Mouse (Mus musculus) thymus, adult 2 months (tissue): ENCODE data around the gene Chl1. TPM values are rescaled to one million over a fixed set of nuclear protein-coding genes. Genes with fewer than 3 reads are reported as not detected.

Source experiments
- DNase-seq: peaks from one replicate; pipeline ENCODE4 v3.0.0; 2021
- H3K27ac ChIP-seq: fragments of 200-500 bp; 2 replicates; pipeline ENCODE4 v1.5.1; 2012; ENCODE audit warnings: low read length, control low read depth; ENCODE audit not compliant: control insufficient read depth, insufficient read depth
- H3K27me3 ChIP-seq: fragments of 200-500 bp; 2 replicates; pipeline ENCODE4 v1.6.1; 2012; ENCODE audit warnings: mild to moderate bottlenecking, low read length, moderate library complexity, mixed read lengths; ENCODE audit not compliant: control insufficient read depth, insufficient read depth
- H3K36me3 ChIP-seq: fragments of 200-500 bp; 2 replicates; pipeline ENCODE4 v1.6.1; 2012; ENCODE audit warnings: mild to moderate bottlenecking, low read length, moderate library complexity; ENCODE audit not compliant: control insufficient read depth, insufficient read depth
- H3K4me1 ChIP-seq: fragments of 200-500 bp; replicated peaks from 2 replicates; pipeline ENCODE4 v1.6.1; 2012; ENCODE audit warnings: low read length; ENCODE audit not compliant: control insufficient read depth, insufficient read depth
- H3K4me3 ChIP-seq: fragments of 200-500 bp; 2 replicates; pipeline ENCODE4 v1.5.1; 2012; ENCODE audit warnings: mild to moderate bottlenecking, low read length, control low read depth, moderate library complexity; ENCODE audit not compliant: control insufficient read depth, insufficient read depth
- CTCF ChIP-seq: fragments of 200-500 bp; IDR thresholded peaks from 2 replicates; pipeline ENCODE4 v1.5.1; 2012; ENCODE audit warnings: mild to moderate bottlenecking, control low read depth, low read length, moderate library complexity, borderline replicate concordance; ENCODE audit not compliant: control insufficient read depth, poor library complexity, insufficient read depth; ENCODE audit errors: extremely low read depth
- POLR2A ChIP-seq: fragments of 200-500 bp; IDR thresholded peaks from 2 replicates; pipeline ENCODE4 v1.6.1; 2012; ENCODE audit warnings: mild to moderate bottlenecking, low read length, control low read depth, moderate library complexity; ENCODE audit not compliant: control insufficient read depth, poor library complexity, insufficient read depth; ENCODE audit errors: extremely low read depth
- WGBS: fragments of 180-500 bp; shearing (Covaris S2); methylation state at CpG from one replicate; pipeline ENCODE4 v1.1.7; 2018; 5-methylcytosine and 5-hydroxymethylcytosine counted together
- polyA plus RNA-seq: library from polyadenylated mRNA; depleted of rRNA; stranded (reverse); fragments of >200 nt; gene quantifications from 2 replicates; pipeline ENCODE4 v1.2.3, GENCODE M21; 2012

The Chl1 gene
- polyA plus RNA-seq, 1 experiment = 0.63 TPM

DNA sequence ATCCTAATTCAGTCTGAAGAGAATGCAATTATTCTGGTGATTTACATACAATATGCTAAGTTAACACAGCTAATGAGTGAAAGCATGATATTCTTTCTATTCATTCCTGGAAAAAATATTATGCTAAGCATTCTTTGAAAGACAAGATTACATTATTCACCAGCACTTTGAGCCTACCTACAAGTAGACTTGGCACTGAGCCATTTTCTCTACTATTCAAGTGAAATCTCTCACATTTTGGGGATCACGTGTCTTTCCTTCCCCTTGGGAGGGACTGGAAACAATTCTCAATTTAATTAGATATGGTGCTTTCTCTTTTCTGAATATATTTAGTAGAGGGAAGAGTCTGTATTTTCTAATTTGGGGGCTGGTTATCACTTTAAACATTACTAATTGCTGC, 4.0 kb downstream of the Chl1 start:
- H3K36me3 ChIP-seq = no peaks in the 10 kb centered on the region
- no peak for TF ChIP-seq POLR2A
- no peak for TF ChIP-seq CTCF
- no peak overlapping the region for H3K27ac ChIP-seq
- H3K27me3 ChIP-seq = no peaks in the 10 kb centered on the region; the same call in 1 of the 2 replicates
- WGBS = 73% methylated on average over 1 of the region's 1 CpGs
- no peak overlapping the region for H3K4me3 ChIP-seq
- peaks cover 18% of the 10 kb centered on the region for H3K4me1 ChIP-seq
- DNase-seq = no peak

DNA sequence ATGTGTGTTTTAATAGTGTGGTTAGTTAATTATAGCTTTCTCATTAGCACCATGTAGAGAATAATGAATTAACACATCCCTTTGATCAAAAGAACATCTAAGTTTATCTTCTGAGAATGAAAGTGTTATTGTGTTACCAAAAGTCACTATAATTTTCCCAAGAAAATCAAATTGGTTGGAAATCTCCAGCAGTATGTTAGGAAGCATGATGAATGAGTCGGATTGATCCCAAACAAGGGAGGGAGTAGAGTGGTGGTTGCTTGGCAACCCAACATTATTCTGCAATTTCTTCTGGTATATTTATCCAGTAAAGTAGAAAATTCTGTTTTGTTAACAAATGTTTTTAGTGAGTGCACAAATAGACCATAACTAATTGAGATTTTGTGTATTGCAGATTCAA, 4.4 kb downstream of the Chl1 start:
- Histone ChIP-seq H3K27ac (no peak overlapping the region), H3K4me3 (no peak overlapping the region), H3K36me3 (no peaks in the 10 kb centered on the region), H3K27me3 (no peaks in the 10 kb centered on the region; the same call in 1 of the 2 replicates), H3K4me1 (peaks cover 18% of the 10 kb centered on the region)
- no peak for DNase-seq
- WGBS = 98% methylated on average over 1 of the region's 1 CpGs
- TF ChIP-seq POLR2A = no peak
- no peak for TF ChIP-seq CTCF

DNA sequence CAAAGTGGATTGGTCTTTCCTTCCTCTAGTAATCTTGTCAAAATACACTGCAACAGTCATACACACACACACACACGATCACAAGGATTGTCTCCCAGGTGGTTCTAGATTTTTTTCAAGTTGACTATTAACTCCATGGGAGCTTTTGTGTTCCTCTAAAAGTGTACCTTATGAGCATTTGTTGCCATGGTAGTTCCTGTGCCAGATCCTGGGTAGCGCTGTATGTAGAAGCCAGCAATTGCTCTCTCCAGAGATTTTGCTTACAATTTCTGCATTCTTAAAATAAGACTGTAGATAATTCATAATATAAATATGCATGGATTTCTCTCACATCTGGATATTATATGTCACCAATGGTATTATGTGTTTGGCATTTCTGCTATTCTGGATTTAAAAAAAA, 9.2 kb downstream of the Chl1 start:
- H3K4me3 ChIP-seq = no peak overlapping the region
- TF ChIP-seq POLR2A (no peak), CTCF (no peak)
- no peak for DNase-seq
- 91% methylated on average over 2 of the region's 2 CpGs for WGBS
- H3K4me1 ChIP-seq = no peaks in the 10 kb centered on the region
- no peaks in the 10 kb centered on the region for H3K27me3 ChIP-seq
- H3K36me3 ChIP-seq = no peaks in the 10 kb centered on the region
- no peak overlapping the region for H3K27ac ChIP-seq

DNA sequence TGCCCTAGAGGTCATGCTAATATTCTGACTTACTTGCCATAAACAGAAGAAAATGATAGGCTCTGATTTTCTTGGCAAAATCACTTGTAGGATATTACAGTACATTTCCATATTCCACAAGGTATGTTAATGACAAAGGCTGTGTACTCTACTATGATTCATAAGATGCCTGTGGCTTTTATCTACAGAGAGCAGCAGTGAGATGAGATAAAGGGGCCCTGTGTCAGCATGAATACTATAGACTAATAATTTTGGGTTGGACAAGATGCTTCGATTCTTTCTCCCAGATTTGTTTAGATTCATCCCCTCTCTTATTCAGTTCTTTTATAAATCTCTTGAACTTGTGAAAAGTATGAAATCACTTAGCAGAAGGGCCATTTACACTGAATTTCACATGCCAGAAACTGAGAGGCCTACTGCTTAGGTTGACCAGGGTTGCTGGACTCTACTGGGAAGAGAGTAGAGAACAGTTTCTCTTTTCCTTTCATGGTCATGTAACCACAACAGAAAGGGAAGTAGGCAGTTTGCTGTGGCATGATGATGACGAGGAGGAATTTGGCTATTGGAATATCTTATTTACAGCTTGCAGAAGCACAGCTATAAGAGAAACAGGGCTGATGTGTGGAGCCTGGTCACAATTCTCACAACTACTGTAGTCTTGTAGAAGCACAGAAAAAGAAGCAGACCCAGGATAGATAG, 15.1 kb downstream of the Chl1 start:
- H3K4me3 ChIP-seq = no peak overlapping the region
- H3K36me3 ChIP-seq = no peaks in the 10 kb centered on the region
- TF ChIP-seq CTCF = no peak
- TF ChIP-seq POLR2A = no peak
- 35% methylated on average over 2 of the region's 2 CpGs for WGBS
- no peaks in the 10 kb centered on the region for H3K4me1 ChIP-seq
- no peak for DNase-seq
- no peaks in the 10 kb centered on the region for H3K27me3 ChIP-seq
- no peak overlapping the region for H3K27ac ChIP-seq

DNA sequence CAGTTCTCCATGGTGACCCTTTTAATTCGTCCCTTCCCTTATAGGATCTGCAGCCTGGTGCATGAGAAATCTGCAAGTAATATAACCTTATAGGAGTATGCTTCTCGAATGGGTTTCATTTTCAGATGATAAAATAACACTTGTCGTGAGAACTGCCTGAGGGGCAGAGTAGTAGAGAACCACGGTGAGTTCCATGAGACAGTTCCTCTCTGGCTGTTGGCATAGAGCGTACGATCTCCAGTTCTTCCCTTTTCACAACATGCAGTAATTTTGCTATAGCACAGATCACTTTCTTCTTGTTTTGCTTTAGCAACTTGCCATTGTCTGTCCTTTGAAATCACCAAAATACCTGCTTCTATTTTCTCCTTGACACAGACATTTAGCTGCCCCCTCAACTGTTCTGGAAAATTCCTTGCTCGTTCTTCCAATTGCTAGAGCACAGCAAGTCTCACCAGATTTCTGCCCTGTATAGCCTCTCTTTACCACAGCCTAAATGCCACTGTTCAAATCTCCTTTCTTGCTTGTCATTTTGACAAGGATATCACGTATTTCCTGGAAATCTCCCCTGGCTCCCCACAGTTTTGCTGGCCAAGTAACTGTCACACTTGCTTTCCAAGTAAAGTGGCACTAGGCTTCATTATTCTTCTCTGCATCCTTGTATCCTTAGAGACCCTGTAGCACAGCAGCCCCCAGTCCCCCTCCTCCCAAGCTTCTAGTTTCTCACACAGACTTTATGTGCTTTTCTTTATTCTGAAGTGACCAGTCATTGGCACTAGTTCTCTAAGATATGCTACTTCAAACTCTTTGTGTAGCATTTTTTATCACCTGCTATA, 16.8 kb downstream of the Chl1 start:
- Histone ChIP-seq H3K36me3 (no peaks in the 10 kb centered on the region), H3K27ac (no peak overlapping the region), H3K27me3 (no peaks in the 10 kb centered on the region), H3K4me1 (no peaks in the 10 kb centered on the region), H3K4me3 (no peak overlapping the region)
- no peak for DNase-seq
- WGBS = 47% methylated on average over 8 of the region's 8 CpGs
- TF ChIP-seq CTCF (no peak), POLR2A (no peak)

DNA sequence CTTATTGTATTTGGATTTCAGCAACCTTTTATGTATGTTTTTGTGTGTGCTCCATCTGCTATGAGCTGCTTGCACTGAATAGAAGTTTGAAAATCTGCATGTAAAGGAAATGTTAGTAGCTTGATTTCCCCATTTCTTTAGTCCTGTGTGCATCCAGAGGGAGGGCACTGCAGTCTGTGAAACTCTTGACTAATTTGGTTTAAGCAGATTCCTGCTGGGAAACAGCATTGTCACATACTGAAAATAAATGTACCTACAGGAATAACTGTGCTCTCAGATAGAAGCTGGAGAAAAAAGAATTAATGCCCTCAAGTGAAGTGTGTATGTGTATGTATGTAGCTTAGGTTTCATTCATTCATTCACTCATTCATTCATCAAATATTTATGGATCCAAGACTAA, 22.7 kb downstream of the Chl1 start:
- no peak for DNase-seq
- H3K27ac ChIP-seq = no peak overlapping the region
- no peaks in the 10 kb centered on the region for H3K27me3 ChIP-seq
- H3K4me1 ChIP-seq = no peaks in the 10 kb centered on the region
- H3K36me3 ChIP-seq = no peaks in the 10 kb centered on the region
- H3K4me3 ChIP-seq = no peak overlapping the region
- TF ChIP-seq CTCF = no peak
- TF ChIP-seq POLR2A = no peak
